Mouse (Mus musculus) retina, postnatal 7 days (tissue): ENCODE measurements around the gene U2af1.
"Not testable (repeated sequence)": the region's sequence is repeated elsewhere in the genome, so short reads cannot be mapped to it uniquely, and the experiment has no call there.

Experiments
- DNase-seq: peaks from one replicate; pipeline ENCODE4 v3.0.0-alpha.2; 2012; ENCODE audit warnings: low read depth, low spot score

U2af1 gene

DNA sequence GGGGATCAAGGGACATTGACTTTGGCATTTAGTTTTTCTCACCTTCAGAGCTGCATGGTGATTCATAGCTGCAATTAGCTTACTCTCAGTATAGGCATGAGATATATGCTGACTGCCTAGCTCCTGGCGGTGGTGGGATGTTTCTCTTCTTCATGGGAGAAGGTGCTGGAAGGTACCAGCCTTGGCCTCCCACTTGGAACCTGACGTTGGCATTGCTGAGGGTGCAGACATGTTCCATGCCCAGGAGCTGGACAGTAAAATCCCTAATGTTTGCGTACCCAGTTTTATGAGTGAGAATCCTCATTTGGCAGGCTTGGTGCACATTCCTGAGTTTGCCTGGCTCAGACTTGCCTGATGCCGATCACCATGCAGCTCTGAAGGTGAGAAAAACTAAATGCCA is 35.6 kb downstream of the U2af1 start:
- DNase-seq, result no peak

DNA sequence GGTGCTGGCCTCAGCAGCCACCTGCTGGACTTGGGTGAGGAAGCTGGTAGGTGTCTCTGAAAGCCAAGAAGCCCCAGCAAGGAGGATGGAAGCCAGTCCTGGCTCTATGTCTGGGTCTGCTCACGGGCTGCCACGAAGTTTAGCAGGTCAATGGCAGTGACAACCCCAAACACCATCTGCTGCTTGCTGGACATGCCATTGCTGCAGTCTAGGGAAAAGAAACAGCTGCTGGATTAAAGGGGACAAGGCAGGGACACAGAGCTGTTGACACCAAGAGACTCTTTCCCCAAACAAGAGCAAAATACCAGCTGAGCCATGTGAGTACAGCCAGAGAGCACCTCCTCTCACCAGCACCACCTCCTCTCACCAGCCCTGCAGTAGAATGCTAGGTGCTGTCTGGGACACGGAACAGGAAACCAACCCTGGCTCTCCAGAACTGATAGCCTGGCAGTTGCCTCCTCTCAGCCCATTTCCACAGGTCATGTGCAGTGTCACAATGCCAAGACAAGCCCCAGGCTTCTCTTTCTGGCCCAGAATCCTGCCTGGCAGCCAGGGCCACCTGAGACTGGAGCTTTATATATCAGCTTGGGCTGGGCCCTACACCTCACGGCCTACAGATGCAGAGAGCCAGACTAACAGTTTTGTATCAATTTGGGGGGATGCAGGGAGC is 45.5 kb downstream of the U2af1 start:
- DNase-seq, result no peak

DNA sequence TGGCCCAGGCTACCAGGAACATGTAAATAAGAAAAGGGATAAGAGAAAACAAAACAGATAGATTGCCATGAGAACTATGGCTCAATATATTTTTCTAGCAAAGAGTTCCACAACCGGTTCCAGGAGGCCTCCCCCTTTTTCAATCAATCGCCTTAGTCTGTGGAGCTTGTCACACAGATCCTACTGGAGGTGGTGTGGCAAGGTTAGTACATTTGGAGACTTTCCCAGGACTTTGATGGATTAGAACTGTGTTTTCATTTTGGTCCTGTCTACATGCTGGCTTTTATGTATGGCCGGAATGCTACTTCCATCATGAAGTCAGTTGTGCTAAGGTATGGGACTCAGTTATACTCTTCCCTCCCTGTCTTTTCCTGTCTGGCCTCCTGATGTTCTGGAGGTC is 48.8 kb downstream of the U2af1 start:
- DNase-seq, result no peak

DNA sequence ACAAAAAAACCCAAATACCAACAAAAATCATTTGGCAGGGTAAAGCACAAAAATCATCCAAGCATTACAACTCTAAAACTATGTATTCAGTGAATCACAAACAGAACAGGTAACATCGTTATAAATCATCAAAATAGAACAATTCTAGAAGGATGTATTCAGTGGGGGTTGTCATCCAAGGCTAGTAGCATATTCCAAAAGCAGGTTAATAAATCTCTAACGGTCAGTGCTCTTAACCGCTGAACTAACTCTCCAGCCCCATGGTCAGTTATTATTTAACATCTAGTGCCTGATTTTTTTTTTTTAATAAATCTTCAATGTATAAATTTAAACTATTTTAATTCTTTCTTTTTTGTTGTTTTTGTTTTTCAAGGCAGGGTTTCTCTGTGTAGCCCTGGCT is 49.5 kb downstream of the U2af1 start:
- DNase-seq, result not testable (repeated sequence)

DNA sequence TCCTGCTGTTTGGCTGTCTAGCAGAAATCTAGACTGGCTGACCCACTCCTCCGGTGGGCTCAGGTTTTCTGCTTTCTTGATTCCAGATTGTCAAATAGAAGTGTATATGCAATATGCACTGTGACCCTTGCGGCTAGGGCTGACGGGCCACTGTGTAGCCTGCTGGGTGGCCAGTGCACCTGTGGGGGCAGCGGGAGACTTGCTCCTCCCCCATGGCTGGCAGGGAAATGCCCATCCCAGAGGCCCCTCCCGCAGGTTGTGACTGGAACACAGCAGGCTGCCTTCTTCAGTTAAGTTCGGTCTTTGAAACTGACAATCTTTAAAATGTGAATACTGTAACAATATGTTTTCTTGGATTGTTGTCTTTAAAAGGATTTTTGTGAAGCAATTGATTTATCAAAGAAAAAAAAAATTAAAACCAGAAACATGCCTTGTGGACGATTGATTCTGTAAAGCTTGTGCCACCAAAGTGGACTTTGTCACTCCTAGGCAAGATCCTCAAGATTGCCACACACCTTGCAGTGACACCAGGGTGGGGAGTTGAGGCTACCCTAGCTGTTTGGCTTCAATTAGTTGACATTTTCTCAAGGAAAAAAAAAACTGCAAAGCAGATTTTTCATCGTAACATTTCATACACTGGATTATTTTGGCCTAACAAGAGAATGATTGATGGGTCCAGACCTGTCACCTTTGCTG is 51.3 kb downstream of the U2af1 start:
- DNase-seq, result no peak

DNA sequence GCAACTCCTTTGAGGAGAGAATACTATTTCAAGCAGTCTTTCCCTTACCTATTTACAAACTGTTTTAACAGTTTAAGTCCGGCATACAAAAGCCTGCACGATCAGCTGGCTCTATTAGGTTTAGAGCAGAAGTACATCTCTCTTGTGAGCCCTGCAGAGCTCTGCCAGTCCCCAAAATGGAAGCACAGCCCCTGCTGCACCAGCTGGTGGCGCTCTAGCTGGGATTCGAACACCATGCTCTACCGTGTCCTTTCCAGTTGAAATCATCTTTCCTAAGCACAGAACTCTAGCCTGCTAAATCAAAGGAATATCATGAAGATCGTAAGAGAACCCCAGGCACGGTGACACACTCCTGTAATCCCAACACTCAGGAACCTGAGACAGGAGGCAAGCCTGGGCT is 52.3 kb downstream of the U2af1 start:
- DNase-seq, result no peak

DNA sequence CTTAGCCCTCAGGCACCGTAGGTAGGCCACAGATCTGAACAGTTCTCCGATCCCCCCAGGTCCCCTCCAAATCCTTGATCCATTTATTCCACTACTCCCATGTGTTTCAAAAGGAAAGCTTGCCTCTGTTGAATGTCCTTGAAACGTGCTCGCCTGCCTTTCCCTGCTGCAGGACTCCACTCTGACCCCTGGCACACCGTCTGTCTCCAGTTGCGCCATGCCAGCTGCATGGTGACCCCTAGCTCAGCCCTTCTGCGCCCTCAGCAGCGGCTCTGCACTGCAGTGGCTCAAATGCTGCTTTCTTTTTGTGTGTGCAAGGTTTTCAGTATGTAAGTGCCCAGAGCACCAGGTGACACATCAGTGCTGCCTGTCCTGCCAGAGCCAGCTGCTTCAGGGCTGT is 60.1 kb downstream of the U2af1 start:
- no peak for DNase-seq

DNA sequence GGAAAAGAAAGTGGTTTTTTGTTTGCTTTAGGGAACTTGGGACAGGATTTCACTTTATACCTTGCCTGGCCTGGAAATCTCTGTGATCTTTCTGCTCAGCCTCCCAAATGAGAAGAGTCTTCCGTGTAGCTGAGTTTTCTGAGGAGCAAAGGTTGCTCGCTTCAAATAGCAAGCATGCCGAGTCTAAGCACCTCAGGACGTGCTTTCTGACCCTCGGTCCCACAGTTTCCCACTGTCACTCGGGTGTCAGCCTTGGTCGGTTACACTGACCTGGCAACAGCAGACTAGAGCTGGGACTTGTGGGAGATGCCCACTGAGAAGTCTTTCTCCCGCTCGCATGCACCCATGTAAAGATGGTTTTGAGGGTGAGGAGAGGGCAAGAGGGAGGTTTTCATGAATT is 60.7 kb downstream of the U2af1 start:
- no peak for DNase-seq
